Mouse (Mus musculus) testis, adult 2 months (tissue): ENCODE data around the gene Rims3.

Source experiments
- CTCF ChIP-seq: fragments of 200-500 bp; IDR thresholded peaks from 2 replicates; pipeline ENCODE4 v1.5.1; 2012; ENCODE audit warnings: low read depth, mild to moderate bottlenecking, inconsistent platforms, low read length, moderate library complexity; ENCODE audit not compliant: control insufficient read depth, insufficient read depth, insufficient replicate concordance
- POLR2A ChIP-seq: fragments of 200-500 bp; IDR thresholded peaks from 2 replicates; pipeline ENCODE4 v1.6.1; 2012; ENCODE audit warnings: low read depth, mild to moderate bottlenecking, inconsistent platforms, low read length, moderate library complexity; ENCODE audit not compliant: control insufficient read depth

- no peak for TF ChIP-seq POLR2A
- TF ChIP-seq CTCF, result no peak
These were observed 5.7 kb upstream of the Rims3 start for GRCm38 (mm10) chr4:120848909-120849308.
